Mouse (Mus musculus): ENCODE measurements at regions not wholly inside any gene's neighbourhood (a gene's known extent, or its start where the extent isn't known, plus 50 kb on each side); places are given as distances from the start of the nearest gene placed in this dataset.
"Not testable (repeated sequence)": the region's sequence is repeated elsewhere in the genome, so short reads cannot be mapped to it uniquely, and the experiment has no call there.

GRCm38 (mm10) chr10:15805791-15806190 lies 1087.8 kb upstream of the Gje1 start:
- DNase-seq (ENCODE audit: low spot score) (no peak), ATAC-seq (ENCODE audit: extremely low read depth, insufficient number of reproducible peaks, low FRiP score, poor library complexity, severe bottlenecking) (no peak)
- Histone ChIP-seq H3K9me3 (replicated peaks) (no peaks in the 10 kb centered on the region), H3K4me1 (ENCODE audit: insufficient read depth, low read depth, low read length) (no peaks in the 10 kb centered on the region), H3K4me3 (ENCODE audit: low read depth, low read length) (no peak overlapping the region), H3K27me3 (ENCODE audit: insufficient read depth, low read length) (no peaks in the 10 kb centered on the region), H3K36me3 (replicated peaks) (no peaks in the 10 kb centered on the region)
- TF ChIP-seq GATA1 (IDR thresholded peaks at IDR 0.05; ENCODE audit: borderline replicate concordance, low read length), result no peak
- no peak for TF ChIP-seq CTCF (IDR thresholded peaks at IDR 0.05; ENCODE audit: low read depth, low read length)
- no peak for TF ChIP-seq TAL1 (conservative IDR thresholded peaks at IDR 0.05; ENCODE audit: low read depth, low read length)
- TF ChIP-seq POLR2AphosphoS5 (IDR thresholded peaks at IDR 0.05; ENCODE audit: insufficient replicate concordance, low read depth, low read length), result no peak
- TF ChIP-seq GATA2 (IDR thresholded peaks at IDR 0.05; ENCODE audit: borderline replicate concordance, low read depth, low read length), result no peak

GRCm38 (mm10) chr10:15793185-15793584 lies 1075.2 kb upstream of the Gje1 start:
- not testable (repeated sequence) for DNase-seq (ENCODE audit: low spot score); H3K36me3 ChIP-seq (replicated peaks); ATAC-seq (ENCODE audit: extremely low read depth, insufficient number of reproducible peaks, low FRiP score, poor library complexity, severe bottlenecking); H3K27me3 ChIP-seq (ENCODE audit: insufficient read depth, low read length); H3K4me1 ChIP-seq (ENCODE audit: insufficient read depth, low read depth, low read length); H3K9me3 ChIP-seq (replicated peaks); H3K4me3 ChIP-seq (ENCODE audit: low read depth, low read length)

GRCm38 (mm10) chr10:15791473-15792269 lies 1073.7 kb upstream of the Gje1 start:
- no peak for TF ChIP-seq CTCF (IDR thresholded peaks at IDR 0.05; ENCODE audit: low read depth, low read length)
- no peak for TF ChIP-seq TAL1 (conservative IDR thresholded peaks at IDR 0.05; ENCODE audit: low read depth, low read length)
- no peak for TF ChIP-seq GATA1 (IDR thresholded peaks at IDR 0.05; ENCODE audit: borderline replicate concordance, low read length)
- no peak for TF ChIP-seq GATA2 (IDR thresholded peaks at IDR 0.05; ENCODE audit: borderline replicate concordance, low read depth, low read length)
- no peak for TF ChIP-seq POLR2AphosphoS5 (IDR thresholded peaks at IDR 0.05; ENCODE audit: insufficient replicate concordance, low read depth, low read length)
- no peak for DNase-seq (ENCODE audit: low spot score)

GRCm38 (mm10) chr10:15759983-15760723 lies 1042.1 kb upstream of the Gje1 start:
- H3K4me3 ChIP-seq (ENCODE audit: low read depth, low read length), result no peak overlapping the region
- no peaks in the 10 kb centered on the region for H3K36me3 ChIP-seq (replicated peaks)
- no peak for DNase-seq (ENCODE audit: low spot score)
- no peak for ATAC-seq (ENCODE audit: extremely low read depth, insufficient number of reproducible peaks, low FRiP score, poor library complexity, severe bottlenecking)
- no peaks in the 10 kb centered on the region for H3K9me3 ChIP-seq (replicated peaks)
- H3K27me3 ChIP-seq (ENCODE audit: insufficient read depth, low read length), result no peaks in the 10 kb centered on the region
- TF ChIP-seq POLR2AphosphoS5 (IDR thresholded peaks at IDR 0.05; ENCODE audit: insufficient replicate concordance, low read depth, low read length), result no peak
- TF ChIP-seq GATA1 (IDR thresholded peaks at IDR 0.05; ENCODE audit: borderline replicate concordance, low read length), result no peak
- no peaks in the 10 kb centered on the region for H3K4me1 ChIP-seq (ENCODE audit: insufficient read depth, low read depth, low read length)

More at GRCm38 (mm10) chr10:15791473-15792269, 1073.7 kb upstream of the Gje1 start:
- no peak for ATAC-seq (ENCODE audit: extremely low read depth, insufficient number of reproducible peaks, low FRiP score, poor library complexity, severe bottlenecking)
- Histone ChIP-seq H3K9me3 (replicated peaks) (no peaks in the 10 kb centered on the region), H3K4me1 (ENCODE audit: insufficient read depth, low read depth, low read length) (no peaks in the 10 kb centered on the region), H3K4me3 (ENCODE audit: low read depth, low read length) (no peak overlapping the region), H3K27me3 (ENCODE audit: insufficient read depth, low read length) (no peaks in the 10 kb centered on the region), H3K36me3 (replicated peaks) (no peaks in the 10 kb centered on the region)

GRCm38 (mm10) chr10:15759576-15759975 lies 1041.6 kb upstream of the Gje1 start:
- Histone ChIP-seq H3K36me3 (replicated peaks) (no peaks in the 10 kb centered on the region), H3K4me3 (ENCODE audit: low read depth, low read length) (no peak overlapping the region), H3K9me3 (replicated peaks) (no peaks in the 10 kb centered on the region), H3K4me1 (ENCODE audit: insufficient read depth, low read depth, low read length) (no peaks in the 10 kb centered on the region), H3K27me3 (ENCODE audit: insufficient read depth, low read length) (no peaks in the 10 kb centered on the region)
- TF ChIP-seq TAL1 (conservative IDR thresholded peaks at IDR 0.05; ENCODE audit: low read depth, low read length) (no peak), CTCF (IDR thresholded peaks at IDR 0.05; ENCODE audit: low read depth, low read length) (no peak), POLR2AphosphoS5 (IDR thresholded peaks at IDR 0.05; ENCODE audit: insufficient replicate concordance, low read depth, low read length) (no peak), GATA1 (IDR thresholded peaks at IDR 0.05; ENCODE audit: borderline replicate concordance, low read length) (no peak)
- no peak for ATAC-seq (ENCODE audit: extremely low read depth, insufficient number of reproducible peaks, low FRiP score, poor library complexity, severe bottlenecking)
- no peak for DNase-seq (ENCODE audit: low spot score)

GRCm38 (mm10) chr10:15757503-15757902 lies 1039.5 kb upstream of the Gje1 start:
- H3K27me3 ChIP-seq (ENCODE audit: insufficient read depth, low read length), result no peaks in the 10 kb centered on the region
- no peaks in the 10 kb centered on the region for H3K4me1 ChIP-seq (ENCODE audit: insufficient read depth, low read depth, low read length)
- H3K4me3 ChIP-seq (ENCODE audit: low read depth, low read length), result no peak overlapping the region
- ATAC-seq (ENCODE audit: extremely low read depth, insufficient number of reproducible peaks, low FRiP score, poor library complexity, severe bottlenecking) (no peak), DNase-seq (ENCODE audit: low spot score) (no peak)
- no peaks in the 10 kb centered on the region for H3K36me3 ChIP-seq (replicated peaks)
- no peaks in the 10 kb centered on the region for H3K9me3 ChIP-seq (replicated peaks)
- TF ChIP-seq GATA1 (IDR thresholded peaks at IDR 0.05; ENCODE audit: borderline replicate concordance, low read length), result no peak
- no peak for TF ChIP-seq POLR2AphosphoS5 (IDR thresholded peaks at IDR 0.05; ENCODE audit: insufficient replicate concordance, low read depth, low read length)
- TF ChIP-seq GATA2 (IDR thresholded peaks at IDR 0.05; ENCODE audit: borderline replicate concordance, low read depth, low read length), result no peak
- no peak for TF ChIP-seq TAL1 (conservative IDR thresholded peaks at IDR 0.05; ENCODE audit: low read depth, low read length)
- TF ChIP-seq CTCF (IDR thresholded peaks at IDR 0.05; ENCODE audit: low read depth, low read length), result no peak
